Mouse (Mus musculus) myocyte (in vitro differentiated cells): ENCODE results near the gene Pcsk4. TPM values are rescaled to one million over a fixed set of nuclear protein-coding genes. Genes with fewer than 3 reads are reported as not detected.

Experiments
- H3K27me3 ChIP-seq: one replicate; pipeline ENCODE4 v1.6.1; 2011; ENCODE audit not compliant: control insufficient read depth, insufficient read depth, insufficient read length
- H3K36me3 ChIP-seq: one replicate; pipeline ENCODE4 v1.6.1; 2011; ENCODE audit not compliant: control insufficient read depth, insufficient read depth
- H3K4me2 ChIP-seq: one replicate; pipeline ENCODE4 v1.6.1; 2011; ENCODE audit warnings: low read depth, control low read depth
- H3K4me3 ChIP-seq: one replicate; pipeline ENCODE4 v1.5.1; 2011; ENCODE audit warnings: mild to moderate bottlenecking, control low read depth, moderate library complexity
- H3K79me2 ChIP-seq: one replicate; pipeline ENCODE4 v1.6.1; 2011; ENCODE audit not compliant: control insufficient read depth, insufficient read depth
- H3ac ChIP-seq: one replicate; pipeline ENCODE4 v1.6.1; 2011; ENCODE audit not compliant: control insufficient read depth, insufficient read length
- CEBPB ChIP-seq: IDR thresholded peaks from 2 replicates; pipeline ENCODE4 v1.6.1; 2011; ENCODE audit warnings: mild to moderate bottlenecking, moderate library complexity; ENCODE audit not compliant: poor library complexity, insufficient read depth, severe bottlenecking
- E2F4 ChIP-seq: IDR thresholded peaks from one replicate; pipeline ENCODE4 v1.6.1; 2011; ENCODE audit warnings: mild to moderate bottlenecking, control low read depth, moderate library complexity; ENCODE audit not compliant: insufficient read depth
- MAX ChIP-seq: IDR thresholded peaks from one replicate; pipeline ENCODE4 v1.6.1; 2011; ENCODE audit warnings: low read depth, mild to moderate bottlenecking, control low read depth
- MYOD1 ChIP-seq, 3 experiments: IDR thresholded peaks; one replicate each; pipeline ENCODE4 v1.6.1; 2011; ENCODE audit warnings: control low read depth in 2 of 3, low read depth in 2 of 3, mild to moderate bottlenecking in 2 of 3, moderate library complexity in 1 of 3; ENCODE audit not compliant: insufficient read length in 2 of 3, control insufficient read depth in 1 of 3
- MYOG ChIP-seq, 3 experiments: IDR thresholded peaks; one replicate each; pipeline ENCODE4 v1.6.1; 2011; ENCODE audit warnings: control low read depth in 2 of 3, low read depth in 2 of 3, mild to moderate bottlenecking in 2 of 3; ENCODE audit not compliant: insufficient read length in 2 of 3, control insufficient read depth in 1 of 3, insufficient read depth in 1 of 3
- POLR2A ChIP-seq: IDR thresholded peaks from one replicate; pipeline ENCODE4 v1.6.1; 2011; ENCODE audit warnings: low read depth, mild to moderate bottlenecking, control low read depth, moderate library complexity; ENCODE audit not compliant: insufficient read length
- POLR2AphosphoS2 ChIP-seq: IDR thresholded peaks from one replicate; pipeline ENCODE4 v1.6.1; 2011; ENCODE audit warnings: low read depth, control low read depth; ENCODE audit not compliant: insufficient read length
- REST ChIP-seq: IDR thresholded peaks from one replicate; pipeline ENCODE4 v1.6.1; 2011; ENCODE audit warnings: mild to moderate bottlenecking, control low read depth, moderate library complexity; ENCODE audit not compliant: insufficient read depth, insufficient read length
- SRF ChIP-seq: IDR thresholded peaks from one replicate; pipeline ENCODE4 v1.6.1; 2011; ENCODE audit warnings: low read depth; ENCODE audit not compliant: control insufficient read depth, insufficient read length
- TCF12 ChIP-seq: IDR thresholded peaks from one replicate; pipeline ENCODE4 v1.6.1; 2011; ENCODE audit warnings: mild to moderate bottlenecking, control low read depth; ENCODE audit not compliant: poor library complexity, insufficient read depth, severe bottlenecking
- TCF3 ChIP-seq: IDR thresholded peaks from one replicate; pipeline ENCODE4 v1.6.1; 2011; ENCODE audit warnings: low read depth, control low read depth; ENCODE audit not compliant: insufficient read length
- USF1 ChIP-seq: IDR thresholded peaks from one replicate; pipeline ENCODE4 v1.6.1; 2011; ENCODE audit warnings: low read depth, mild to moderate bottlenecking, control low read depth, moderate library complexity
- polyA plus RNA-seq: library from polyadenylated mRNA; unstranded; fragments of >200 nt; fragmentation: generic; extraction: Trizol; gene quantifications from one replicate; pipeline ENCODE4 v1.2.1, GENCODE M21; 2012; ENCODE audit warnings: missing spikeins

Pcsk4 gene
- polyA plus RNA-seq, 1 experiment, result 2.1 TPM

GRCm38 (mm10) chr10:80341026-80341425 is 11.7 kb upstream of the Pcsk4 start:
- no peak overlapping the region for H3K4me2 ChIP-seq
- no peaks in the 10 kb centered on the region for H3K79me2 ChIP-seq
- no peaks in the 10 kb centered on the region for H3K27me3 ChIP-seq
- TF ChIP-seq POLR2AphosphoS2 (peak; percentile 54), E2F4 (no peak)
- H3ac ChIP-seq, result no peak overlapping the region
- H3K36me3 ChIP-seq, result no peaks in the 10 kb centered on the region
- H3K4me3 ChIP-seq, result no peak overlapping the region

GRCm38 (mm10) chr10:80339941-80340750 is 10.8 kb upstream of the Pcsk4 start:
- Histone ChIP-seq H3K4me2 (peak overlapping the region; percentile 51), H3K79me2 (no peaks in the 10 kb centered on the region), H3K36me3 (no peaks in the 10 kb centered on the region), H3K27me3 (no peaks in the 10 kb centered on the region), H3K4me3 (no peak overlapping the region), H3ac (no peak overlapping the region)
- no peak for TF ChIP-seq REST
- no peak for TF ChIP-seq MYOD1 (IDR thresholded peaks at IDR 0.05; ENCODE audit: control insufficient read depth in 1 of 3, insufficient read length in 2 of 3, low read depth in 2 of 3)
- TF ChIP-seq USF1, result peak; percentile 92
- peak; percentile 23 for TF ChIP-seq POLR2A
- TF ChIP-seq MAX, result no peak
- no peak for TF ChIP-seq E2F4
- TF ChIP-seq POLR2AphosphoS2, result peak; percentile 83

GRCm38 (mm10) chr10:80336263-80336662 is 7.0 kb upstream of the Pcsk4 start:
- no peaks in the 10 kb centered on the region for H3K27me3 ChIP-seq
- no peaks in the 10 kb centered on the region for H3K79me2 ChIP-seq
- H3K4me3 ChIP-seq, result no peak overlapping the region
- no peak overlapping the region for H3K4me2 ChIP-seq
- TF ChIP-seq REST (no peak), SRF (no peak), POLR2AphosphoS2 (peak; percentile 49)
- no peaks in the 10 kb centered on the region for H3K36me3 ChIP-seq
- H3ac ChIP-seq, result no peak overlapping the region

DNA sequence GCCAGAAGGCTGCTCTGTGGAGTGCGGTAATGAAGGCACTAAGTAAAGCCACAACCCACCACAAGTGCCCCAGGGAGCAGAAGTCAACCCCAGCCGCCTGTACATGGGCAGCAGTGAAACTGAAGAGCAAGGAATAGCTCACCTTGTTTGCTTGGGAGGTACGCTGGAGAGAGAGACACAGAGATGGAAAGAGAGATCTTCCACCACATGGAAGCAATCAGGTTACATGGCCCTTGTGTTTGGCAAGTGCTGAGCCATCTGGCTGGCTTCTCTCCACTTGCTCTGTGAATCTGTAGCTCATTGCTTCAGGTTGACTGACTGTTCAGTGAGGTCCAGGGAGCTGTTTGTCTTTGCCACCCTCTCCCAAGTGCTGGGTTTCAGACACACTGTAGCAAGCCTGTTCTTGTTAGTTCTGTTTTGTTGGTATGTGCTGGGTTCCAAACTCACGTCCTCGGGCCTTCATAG is 3.3 kb upstream of the Pcsk4 start:
- Histone ChIP-seq H3K4me2 (no peak overlapping the region), H3K4me3 (no peak overlapping the region), H3K27me3 (no peaks in the 10 kb centered on the region), H3ac (no peak overlapping the region), H3K79me2 (no peaks in the 10 kb centered on the region), H3K36me3 (no peaks in the 10 kb centered on the region)
- TF ChIP-seq MYOD1 (IDR thresholded peaks at IDR 0.05; ENCODE audit: control insufficient read depth in 1 of 3, insufficient read length in 2 of 3, low read depth in 2 of 3) (no peak), MYOG (IDR thresholded peaks at IDR 0.05; ENCODE audit: control insufficient read depth in 1 of 3, insufficient read depth in 1 of 3, insufficient read length in 2 of 3, low read depth in 2 of 3) (no peak), POLR2AphosphoS2 (no peak), REST (no peak), POLR2A (no peak), TCF3 (no peak), SRF (no peak), USF1 (no peak), TCF12 (no peak), CEBPB (no peak), MAX (no peak), E2F4 (no peak)

DNA sequence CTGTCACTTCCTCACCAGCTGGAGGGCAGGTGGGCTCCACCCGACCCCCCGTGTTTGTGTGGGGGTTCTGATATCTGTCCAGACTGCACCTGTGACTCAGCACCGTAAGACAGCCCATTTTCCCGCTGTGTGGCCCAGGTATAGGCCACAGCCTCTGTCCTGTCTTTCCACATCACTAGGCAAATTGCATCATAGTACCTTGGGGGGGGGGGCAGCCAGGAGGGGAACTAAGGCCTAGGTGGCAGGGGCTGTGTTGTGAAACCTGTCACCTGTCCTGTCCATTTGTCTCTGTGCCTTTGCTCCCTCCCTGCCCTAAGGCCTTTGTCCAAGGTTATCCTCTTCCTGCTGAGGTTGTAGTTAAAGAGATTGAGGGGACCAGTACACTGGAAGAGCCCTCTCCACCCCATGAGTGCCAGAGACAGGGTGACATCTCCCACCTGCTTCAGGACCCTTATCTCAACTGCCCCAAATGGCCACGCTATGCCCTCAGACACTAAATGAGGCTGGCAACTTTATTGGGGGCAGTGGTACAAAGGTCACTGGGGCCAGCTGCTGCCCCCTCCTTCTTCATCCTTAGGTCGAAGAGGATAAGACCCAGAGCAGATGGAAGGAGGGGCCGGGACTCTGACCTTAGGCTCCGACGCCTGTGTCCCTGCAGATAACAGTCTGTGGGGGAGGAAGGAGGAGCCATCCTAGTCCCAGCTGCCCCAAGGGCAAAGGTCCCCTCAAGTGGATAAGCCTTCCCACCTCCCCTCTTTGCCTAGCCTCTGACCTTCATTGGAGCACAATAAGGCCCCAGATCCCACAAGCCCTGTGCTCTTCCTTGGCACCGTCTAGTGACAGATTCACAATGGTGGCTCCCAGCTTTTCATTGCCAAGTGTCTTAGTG is 2.6 kb upstream of the Pcsk4 start:
- TF ChIP-seq POLR2AphosphoS2, result no peak
- no peak for TF ChIP-seq MYOD1 (IDR thresholded peaks at IDR 0.05; ENCODE audit: control insufficient read depth in 1 of 3, insufficient read length in 2 of 3, low read depth in 2 of 3)
- TF ChIP-seq REST, result no peak
- TF ChIP-seq POLR2A, result no peak
- TF ChIP-seq TCF12, result no peak
- no peak for TF ChIP-seq E2F4
- no peak for TF ChIP-seq TCF3
- no peak for TF ChIP-seq MYOG (IDR thresholded peaks at IDR 0.05; ENCODE audit: control insufficient read depth in 1 of 3, insufficient read depth in 1 of 3, insufficient read length in 2 of 3, low read depth in 2 of 3)
- no peak for TF ChIP-seq CEBPB
- TF ChIP-seq SRF, result no peak
- TF ChIP-seq MAX, result no peak
- TF ChIP-seq USF1, result no peak
- no peaks in the 10 kb centered on the region for H3K36me3 ChIP-seq
- H3K4me3 ChIP-seq, result no peak overlapping the region
- no peak overlapping the region for H3K4me2 ChIP-seq
- H3K27me3 ChIP-seq, result no peaks in the 10 kb centered on the region
- no peaks in the 10 kb centered on the region for H3K79me2 ChIP-seq
- H3ac ChIP-seq, result no peak overlapping the region
